Mouse (Mus musculus): ENCODE results near the gene Myo10. TPM values are rescaled to one million over a fixed set of nuclear protein-coding genes. Genes with fewer than 3 reads are reported as not detected.

Myo10 gene
- total and polyA plus RNA-seq, 2 experiments = 15.7 to 21.5 TPM

DNA sequence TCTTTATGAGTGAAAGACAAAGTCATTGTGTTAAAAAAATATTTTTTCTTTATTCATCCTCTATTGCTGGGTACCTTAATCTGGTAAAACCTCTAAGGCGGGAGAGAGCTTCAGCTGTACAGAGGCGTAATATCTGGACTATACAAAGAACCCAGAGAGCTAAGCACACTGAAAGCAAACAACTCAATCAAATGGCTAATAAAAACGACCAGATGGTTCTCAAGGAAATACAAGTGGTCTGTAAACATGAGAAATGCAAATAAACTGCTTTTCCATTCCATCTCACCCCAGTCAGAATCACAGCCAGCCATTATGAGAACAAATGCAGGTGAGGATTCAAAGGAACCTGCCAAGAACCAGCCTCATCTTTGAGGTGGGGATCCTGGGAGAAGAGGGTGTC is 192.2 kb downstream of the Myo10 start:
- no peak for DNase-seq (ENCODE audit: extremely low read depth, low read depth, low spot score)
- H3K27ac ChIP-seq (replicated peaks; ENCODE audit: insufficient read depth, low read depth, low read length) = no peak overlapping the region
- no peak overlapping the region for H3K4me3 ChIP-seq (ENCODE audit: insufficient read depth, low read depth, low read length)
- TF ChIP-seq CTCF (IDR thresholded peaks at IDR 0.05; ENCODE audit: low read depth, low read length) = no peak
- H3K36me3 ChIP-seq (ENCODE audit: control insufficient read depth, insufficient read depth, low read length) = peaks cover 31% of the 10 kb centered on the region
- H3K9ac ChIP-seq (ENCODE audit: low read depth, low read length) = no peak overlapping the region
- H3K27me3 ChIP-seq (ENCODE audit: control insufficient read depth, insufficient read depth, low read length) = no peaks in the 10 kb centered on the region
- no peaks in the 10 kb centered on the region for H3K79me2 ChIP-seq (ENCODE audit: control insufficient read depth, insufficient read depth, low read length)
- WGBS = 77% methylated on average over 3 of the region's 3 CpGs
- no peaks in the 10 kb centered on the region for H3K4me1 ChIP-seq (ENCODE audit: control insufficient read depth, insufficient read depth, low read length)

DNA sequence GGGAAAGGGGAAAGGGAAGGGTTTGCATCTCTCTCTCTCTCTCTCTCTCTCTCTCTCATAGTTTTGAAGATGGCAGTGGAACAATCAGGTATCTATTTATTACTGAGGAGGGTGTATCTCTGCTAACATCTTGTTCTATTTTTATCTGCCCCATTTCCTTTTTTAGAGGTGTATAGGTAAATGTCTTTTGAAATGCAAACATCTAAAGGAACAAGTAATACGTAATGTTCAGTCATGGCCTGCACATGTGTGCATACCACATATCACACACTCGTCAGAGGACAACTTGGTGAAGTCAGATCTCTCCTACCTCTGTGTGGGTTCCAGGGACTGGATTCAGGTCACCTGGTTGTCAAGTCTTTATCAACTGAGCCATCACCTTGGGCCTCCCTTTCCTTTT is 194.9 kb downstream of the Myo10 start:
- TF ChIP-seq CTCF (IDR thresholded peaks at IDR 0.05; ENCODE audit: low read depth, low read length) (no peak), POLR2A (IDR thresholded peaks at IDR 0.05; ENCODE audit: extremely low read depth, insufficient read depth, low read length) (no peak)

DNA sequence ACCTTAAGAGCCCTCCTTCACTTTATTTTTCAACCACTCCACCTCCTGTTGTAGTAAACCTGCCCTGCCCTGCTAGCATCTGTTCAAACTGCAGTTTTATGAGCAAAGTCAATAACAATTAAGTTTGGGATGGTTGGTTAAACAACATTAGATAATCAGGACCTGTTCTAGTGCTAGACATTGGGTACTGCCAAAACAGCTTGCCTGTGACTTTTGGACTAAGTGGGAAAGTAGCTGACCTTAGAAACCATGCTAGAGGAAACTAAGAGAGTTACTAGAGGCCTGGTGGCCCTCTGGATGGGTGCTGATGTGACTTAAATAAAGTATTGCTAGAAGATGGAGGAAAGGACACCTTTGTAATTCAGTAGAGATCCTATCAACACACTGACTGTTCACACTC is 199.7 kb downstream of the Myo10 start:
- 0 out of 2 replicates have a peak, but pooled peaks cover 2% of the 10 kb centered on the region for H3K4me1 ChIP-seq (ENCODE audit: control insufficient read depth, insufficient read depth, low read length)
- no peaks in the 10 kb centered on the region for H3K27me3 ChIP-seq (ENCODE audit: control insufficient read depth, insufficient read depth, low read length)
- TF ChIP-seq CTCF (IDR thresholded peaks at IDR 0.05; ENCODE audit: low read depth, low read length) (no peak), POLR2A (IDR thresholded peaks at IDR 0.05; ENCODE audit: extremely low read depth, insufficient read depth, low read length) (no peak)
- no peak overlapping the region for H3K9ac ChIP-seq (ENCODE audit: low read depth, low read length)
- H3K36me3 ChIP-seq (ENCODE audit: control insufficient read depth, insufficient read depth, low read length) = no peaks in the 10 kb centered on the region
- H3K4me3 ChIP-seq (ENCODE audit: insufficient read depth, low read depth, low read length) = no peak overlapping the region
- no peaks in the 10 kb centered on the region for H3K79me2 ChIP-seq (ENCODE audit: control insufficient read depth, insufficient read depth, low read length)
- DNase-seq (ENCODE audit: extremely low read depth, low read depth, low spot score) = no peak
- H3K27ac ChIP-seq (replicated peaks; ENCODE audit: insufficient read depth, low read depth, low read length) = no peak overlapping the region

More for the DNA sequence above, 194.9 kb downstream of the Myo10 start:
- Histone ChIP-seq H3K79me2 (ENCODE audit: control insufficient read depth, insufficient read depth, low read length) (no peaks in the 10 kb centered on the region), H3K4me3 (ENCODE audit: insufficient read depth, low read depth, low read length) (no peak overlapping the region), H3K27ac (replicated peaks; ENCODE audit: insufficient read depth, low read depth, low read length) (no peak overlapping the region), H3K9ac (ENCODE audit: low read depth, low read length) (no peak overlapping the region), H3K4me1 (ENCODE audit: control insufficient read depth, insufficient read depth, low read length) (no peaks in the 10 kb centered on the region), H3K36me3 (ENCODE audit: control insufficient read depth, insufficient read depth, low read length) (peaks cover 16% of the 10 kb centered on the region), H3K27me3 (ENCODE audit: control insufficient read depth, insufficient read depth, low read length) (no peaks in the 10 kb centered on the region)
- 95% methylated on average over 2 of the region's 2 CpGs for WGBS
- no peak for DNase-seq (ENCODE audit: extremely low read depth, low read depth, low spot score)

DNA sequence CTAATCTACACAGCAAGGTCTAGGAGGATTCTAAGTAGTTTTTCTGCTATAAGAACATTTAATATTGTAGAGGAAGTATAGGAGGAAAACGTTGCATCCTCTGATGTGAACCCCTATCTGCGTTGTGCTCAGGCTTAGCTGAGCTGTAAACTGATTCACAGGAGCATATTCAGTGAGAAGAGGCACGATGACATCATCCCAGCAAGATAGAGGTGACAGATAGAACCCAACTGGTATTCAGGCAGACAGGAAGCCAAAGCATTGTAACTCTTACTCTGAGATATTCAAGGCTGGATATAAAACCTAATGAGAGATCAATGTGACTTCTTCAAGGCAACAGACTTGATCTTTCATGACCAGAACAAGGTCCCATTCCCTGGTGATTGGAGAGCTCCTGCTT is 200.3 kb downstream of the Myo10 start:
- Histone ChIP-seq H3K4me1 (ENCODE audit: control insufficient read depth, insufficient read depth, low read length) (0 out of 2 replicates have a peak, but pooled peaks cover 2% of the 10 kb centered on the region), H3K36me3 (ENCODE audit: control insufficient read depth, insufficient read depth, low read length) (no peaks in the 10 kb centered on the region), H3K27me3 (ENCODE audit: control insufficient read depth, insufficient read depth, low read length) (no peaks in the 10 kb centered on the region), H3K4me3 (ENCODE audit: insufficient read depth, low read depth, low read length) (no peak overlapping the region), H3K79me2 (ENCODE audit: control insufficient read depth, insufficient read depth, low read length) (no peaks in the 10 kb centered on the region), H3K27ac (replicated peaks; ENCODE audit: insufficient read depth, low read depth, low read length) (no peak overlapping the region), H3K9ac (ENCODE audit: low read depth, low read length) (no peak overlapping the region)
- TF ChIP-seq POLR2A (IDR thresholded peaks at IDR 0.05; ENCODE audit: extremely low read depth, insufficient read depth, low read length) (no peak), CTCF (IDR thresholded peaks at IDR 0.05; ENCODE audit: low read depth, low read length) (no peak)
- DNase-seq (ENCODE audit: extremely low read depth, low read depth, low spot score) = no peak
- WGBS = 57% methylated on average over 3 of the region's 3 CpGs

DNA sequence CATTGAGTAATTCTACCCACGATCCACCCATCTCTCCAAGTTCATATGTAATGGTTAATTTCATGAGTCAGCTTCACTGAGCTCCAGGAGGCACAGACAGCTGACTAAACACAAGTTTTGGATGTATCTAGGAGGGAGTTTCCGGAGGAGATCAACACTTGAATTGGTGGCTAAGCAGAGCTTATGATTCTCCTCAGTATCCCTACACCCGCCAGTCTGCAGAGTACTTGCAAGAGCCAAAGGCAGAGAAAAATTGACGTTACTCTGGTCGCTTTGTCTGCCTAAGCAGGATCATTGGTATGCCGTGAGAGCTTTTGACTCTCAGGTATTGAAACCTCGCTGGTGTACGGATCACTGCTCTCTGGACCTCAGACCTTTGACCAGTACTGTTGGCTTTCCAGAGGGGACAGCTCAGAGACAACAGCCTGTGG is 204.2 kb downstream of the Myo10 start:
- H3K36me3 ChIP-seq (ENCODE audit: control insufficient read depth, insufficient read depth, low read length) = no peaks in the 10 kb centered on the region
- H3K4me3 ChIP-seq (ENCODE audit: insufficient read depth, low read depth, low read length) = no peak overlapping the region
- peaks cover 4% of the 10 kb centered on the region; the same call in 1 of the 2 replicates for H3K4me1 ChIP-seq (ENCODE audit: control insufficient read depth, insufficient read depth, low read length)
- WGBS = 22% methylated on average over 8 of the region's 8 CpGs
- H3K27me3 ChIP-seq (ENCODE audit: control insufficient read depth, insufficient read depth, low read length) = no peaks in the 10 kb centered on the region
- TF ChIP-seq CTCF (IDR thresholded peaks at IDR 0.05; ENCODE audit: low read depth, low read length) (no peak), POLR2A (IDR thresholded peaks at IDR 0.05; ENCODE audit: extremely low read depth, insufficient read depth, low read length) (no peak)
- no peaks in the 10 kb centered on the region for H3K79me2 ChIP-seq (ENCODE audit: control insufficient read depth, insufficient read depth, low read length)
- no peak overlapping the region for H3K27ac ChIP-seq (replicated peaks; ENCODE audit: insufficient read depth, low read depth, low read length)
- DNase-seq (ENCODE audit: extremely low read depth, low read depth, low spot score) = peak; percentile 71
- no peak overlapping the region for H3K9ac ChIP-seq (ENCODE audit: low read depth, low read length)

DNA sequence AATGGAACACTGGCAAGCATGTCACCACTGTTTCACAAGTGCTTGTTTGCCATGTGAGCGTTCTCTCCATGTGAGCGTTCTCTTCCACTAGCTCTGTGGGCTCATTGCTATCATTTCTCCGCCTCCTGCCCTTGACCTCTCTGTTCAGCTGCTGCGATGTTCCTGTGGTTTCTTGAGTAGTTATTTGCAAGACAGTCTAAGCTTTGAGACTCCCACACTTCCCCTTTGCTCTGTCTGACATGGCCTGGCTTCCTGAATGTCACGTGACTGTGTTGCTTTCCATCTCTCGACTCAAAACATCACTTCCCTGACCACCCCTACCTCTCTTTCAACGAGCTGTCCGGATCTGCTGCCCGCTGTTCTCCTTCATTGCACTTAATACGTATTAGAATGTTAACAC is 206.1 kb downstream of the Myo10 start:
- TF ChIP-seq CTCF (IDR thresholded peaks at IDR 0.05; ENCODE audit: low read depth, low read length) (no peak), POLR2A (IDR thresholded peaks at IDR 0.05; ENCODE audit: extremely low read depth, insufficient read depth, low read length) (no peak)
- WGBS = 62% methylated on average over 10 of the region's 10 CpGs
- Histone ChIP-seq H3K4me1 (ENCODE audit: control insufficient read depth, insufficient read depth, low read length) (peaks cover 4% of the 10 kb centered on the region; the same call in 1 of the 2 replicates), H3K27ac (replicated peaks; ENCODE audit: insufficient read depth, low read depth, low read length) (no peak overlapping the region), H3K79me2 (ENCODE audit: control insufficient read depth, insufficient read depth, low read length) (no peaks in the 10 kb centered on the region), H3K36me3 (ENCODE audit: control insufficient read depth, insufficient read depth, low read length) (no peaks in the 10 kb centered on the region), H3K4me3 (ENCODE audit: insufficient read depth, low read depth, low read length) (no peak overlapping the region), H3K27me3 (ENCODE audit: control insufficient read depth, insufficient read depth, low read length) (no peaks in the 10 kb centered on the region), H3K9ac (ENCODE audit: low read depth, low read length) (no peak overlapping the region)
- peak; percentile 48 for DNase-seq (ENCODE audit: extremely low read depth, low read depth, low spot score)

Measured in liver, adult 2 months (tissue).